Mouse (Mus musculus) MEL (cell line): ENCODE measurements around the gene Dtx3. TPM values are rescaled to one million over a fixed set of nuclear protein-coding genes. Genes with fewer than 3 reads are reported as not detected.

Experiments
- DNase-seq: peaks from one replicate; pipeline ENCODE4 v3.0.0; 2011; ENCODE audit warnings: low read depth, low spot score
- H3K27ac ChIP-seq: 2 replicates; pipeline ENCODE4 v1.5.1; 2012; ENCODE audit warnings: low read depth, mild to moderate bottlenecking, control low read depth, low read length, moderate library complexity; ENCODE audit not compliant: control insufficient read depth
- H3K27me3 ChIP-seq, 2 experiments: fragments of 150-350 bp in 1 of 2; sonication (generic) in 1 of 2; 2 replicates each; pipeline ENCODE4 v1.6.1; 2012; ENCODE audit warnings: low read length in 2 of 2, mild to moderate bottlenecking in 2 of 2, improper control_type of control experiment in 1 of 2, moderate library complexity in 1 of 2; ENCODE audit not compliant: insufficient read depth in 2 of 2, control insufficient read depth in 1 of 2
- H3K36me3 ChIP-seq, 2 experiments: 2 replicates each; pipeline ENCODE4 v1.6.1; 2012 to 2014; ENCODE audit warnings: low read length in 2 of 2, improper control_type of control experiment in 1 of 2, inconsistent platforms in 1 of 2, mild to moderate bottlenecking in 1 of 2; ENCODE audit not compliant: insufficient read depth in 2 of 2, control insufficient read depth in 1 of 2
- H3K4me1 ChIP-seq, 2 experiments: fragments of 150-350 bp in 1 of 2; sonication (generic) in 1 of 2; 2 replicates each; pipeline ENCODE4 v1.6.1; 2012; ENCODE audit warnings: low read length in 2 of 2, improper control_type of control experiment in 1 of 2, mild to moderate bottlenecking in 1 of 2; ENCODE audit not compliant: insufficient read depth in 2 of 2, control insufficient read depth in 1 of 2
- H3K4me3 ChIP-seq, 2 experiments: fragments of 150-350 bp in 1 of 2; sonication (generic) in 1 of 2; 2 replicates each; pipeline ENCODE4 v1.5.1; 2012; ENCODE audit warnings: low read depth in 2 of 2, low read length in 2 of 2, mild to moderate bottlenecking in 2 of 2, moderate library complexity in 2 of 2, control low read depth in 1 of 2, improper control_type of control experiment in 1 of 2; ENCODE audit not compliant: control insufficient read depth in 1 of 2, insufficient read depth in 1 of 2
- H3K79me2 ChIP-seq: 2 replicates; pipeline ENCODE4 v1.6.1; 2012; ENCODE audit warnings: mild to moderate bottlenecking, low read length, moderate library complexity; ENCODE audit not compliant: control insufficient read depth, poor library complexity, insufficient read depth
- H3K9ac ChIP-seq: 2 replicates; pipeline ENCODE4 v1.6.1; 2012; ENCODE audit warnings: low read depth, mild to moderate bottlenecking, control low read depth, low read length, moderate library complexity; ENCODE audit not compliant: control insufficient read depth, poor library complexity, severe bottlenecking
- H3K9me3 ChIP-seq: fragments of 150-350 bp; sonication (generic); replicated peaks from 2 replicates; pipeline ENCODE4 v1.6.1; 2012; ENCODE audit warnings: mild to moderate bottlenecking, low read length, improper control_type of control experiment, moderate library complexity; ENCODE audit not compliant: insufficient read depth
- BHLHE40 ChIP-seq: IDR thresholded peaks from 2 replicates; pipeline ENCODE4 v1.6.1; 2012; ENCODE audit warnings: low read depth, mild to moderate bottlenecking, inconsistent platforms, low read length, improper control_type of control experiment, borderline replicate concordance
- CHD1 ChIP-seq: IDR thresholded peaks from 2 replicates; pipeline ENCODE4 v1.6.1; 2012; ENCODE audit warnings: low read depth, mild to moderate bottlenecking, inconsistent platforms, low read length, improper control_type of control experiment
- CTCF ChIP-seq, 3 experiments: IDR thresholded peaks in 2 of 3; conservative IDR thresholded peaks in 1 of 3; 2 replicates each; pipeline ENCODE4 v1.5.1; 2011 to 2012; ENCODE audit warnings: low read length in 3 of 3, low read depth in 2 of 3, mild to moderate bottlenecking in 2 of 3, improper control_type of control experiment in 1 of 3, inconsistent platforms in 1 of 3, mixed read lengths in 1 of 3, moderate library complexity in 1 of 3; ENCODE audit not compliant: control insufficient read depth in 1 of 3, insufficient read depth in 1 of 3, poor library complexity in 1 of 3, severe bottlenecking in 1 of 3
- E2F4 ChIP-seq: IDR thresholded peaks from 2 replicates; pipeline ENCODE4 v1.6.1; 2011; ENCODE audit warnings: low read depth, low read length, improper control_type of control experiment, borderline replicate concordance
- EP300 ChIP-seq, 2 experiments: IDR thresholded peaks; 2 replicates each; pipeline ENCODE4 v1.6.1; 2011; ENCODE audit warnings: improper control_type of control experiment in 2 of 2, low read length in 2 of 2, low read depth in 1 of 2, mild to moderate bottlenecking in 1 of 2
- ETS1 ChIP-seq: IDR thresholded peaks from 2 replicates; pipeline ENCODE4 v1.6.1; 2012; ENCODE audit warnings: low read depth, mild to moderate bottlenecking, inconsistent platforms, low read length, improper control_type of control experiment, moderate library complexity
- HCFC1 ChIP-seq: IDR thresholded peaks from 2 replicates; pipeline ENCODE4 v1.6.1; 2012; ENCODE audit warnings: low read depth, mild to moderate bottlenecking, inconsistent platforms, low read length, improper control_type of control experiment, moderate library complexity
- KAT2A ChIP-seq: conservative IDR thresholded peaks from 2 replicates; pipeline ENCODE4 v1.6.1; 2012; ENCODE audit warnings: low read depth, low read length, improper control_type of control experiment, inconsistent platforms
- MAX ChIP-seq: IDR thresholded peaks from 2 replicates; pipeline ENCODE4 v1.6.1; 2011; ENCODE audit warnings: low read length, improper control_type of control experiment
- MAZ ChIP-seq: IDR thresholded peaks from 2 replicates; pipeline ENCODE4 v1.6.1; 2012; ENCODE audit warnings: low read depth, mild to moderate bottlenecking, inconsistent platforms, low read length, improper control_type of control experiment
- MEF2A ChIP-seq: IDR thresholded peaks from 2 replicates; pipeline ENCODE4 v1.6.1; 2014; ENCODE audit warnings: low read depth, mild to moderate bottlenecking, inconsistent platforms, low read length, improper control_type of control experiment; ENCODE audit not compliant: poor library complexity, insufficient replicate concordance, severe bottlenecking; ENCODE audit errors: extremely low read depth
- MYC ChIP-seq: IDR thresholded peaks from 2 replicates; pipeline ENCODE4 v1.6.1; 2011; ENCODE audit warnings: low read depth, mild to moderate bottlenecking, low read length, improper control_type of control experiment, moderate library complexity
- NELFE ChIP-seq: IDR thresholded peaks from 2 replicates; pipeline ENCODE4 v1.6.1; 2011; ENCODE audit warnings: low read depth, low read length, improper control_type of control experiment
- POLR2A ChIP-seq, 2 experiments: IDR thresholded peaks; 2 replicates each; pipeline ENCODE4 v1.6.1; 2011 to 2012; ENCODE audit warnings: low read length in 2 of 2, mild to moderate bottlenecking in 2 of 2, control low read depth in 1 of 2, improper control_type of control experiment in 1 of 2, low read depth in 1 of 2, moderate library complexity in 1 of 2; ENCODE audit not compliant: control insufficient read depth in 1 of 2, insufficient read depth in 1 of 2, poor library complexity in 1 of 2
- RAD21 ChIP-seq: IDR thresholded peaks from 2 replicates; pipeline ENCODE4 v1.6.1; 2011; ENCODE audit warnings: mild to moderate bottlenecking, low read depth, low read length, improper control_type of control experiment
- RCOR1 ChIP-seq: IDR thresholded peaks from 2 replicates; pipeline ENCODE4 v1.6.1; 2012; ENCODE audit warnings: low read depth, mild to moderate bottlenecking, inconsistent platforms, low read length, improper control_type of control experiment
- SMC3 ChIP-seq: IDR thresholded peaks from 2 replicates; pipeline ENCODE4 v1.6.1; 2011; ENCODE audit warnings: low read depth, low read length, improper control_type of control experiment
- TAL1 ChIP-seq: IDR thresholded peaks from 2 replicates; pipeline ENCODE4 v1.6.1; 2012; ENCODE audit warnings: mild to moderate bottlenecking, inconsistent platforms, low read length, moderate library complexity, mixed read lengths
- USF1 ChIP-seq: IDR thresholded peaks from 2 replicates; pipeline ENCODE4 v1.6.1; 2014; ENCODE audit warnings: low read depth, mild to moderate bottlenecking, inconsistent platforms, low read length, improper control_type of control experiment, moderate library complexity
- USF2 ChIP-seq, 2 experiments: IDR thresholded peaks; 2 replicates each; pipeline ENCODE4 v1.6.1; 2011 to 2012; ENCODE audit warnings: improper control_type of control experiment in 2 of 2, low read length in 2 of 2, borderline replicate concordance in 1 of 2, inconsistent platforms in 1 of 2, low read depth in 1 of 2, mild to moderate bottlenecking in 1 of 2; ENCODE audit not compliant: insufficient read depth in 1 of 2
- ZC3H11A ChIP-seq: IDR thresholded peaks from 2 replicates; pipeline ENCODE4 v1.6.1; 2012; ENCODE audit warnings: low read depth, mild to moderate bottlenecking, inconsistent platforms, low read length, improper control_type of control experiment
- ZNF384 ChIP-seq: IDR thresholded peaks from 2 replicates; pipeline ENCODE4 v1.6.1; 2012; ENCODE audit warnings: low read depth, mild to moderate bottlenecking, inconsistent platforms, low read length, improper control_type of control experiment
- polyA plus RNA-seq, 2 experiments: library from polyadenylated mRNA; stranded (reverse) in 1 of 2; unstranded in 1 of 2; fragments of >175 nt in 1 of 2; fragments of >200 nt in 1 of 2; gene quantifications; 2 replicates each; pipeline versions ENCODE4 v1.2.1 to v1.2.4; 2012; ENCODE audit warnings: low replicate concordance in 2 of 2, low read depth in 1 of 2; ENCODE audit not compliant: insufficient read length in 2 of 2, insufficient read depth in 1 of 2, missing spikeins in 1 of 2
- total RNA-seq: library from RNA; depleted of rRNA; stranded (reverse); fragments of 300-350 nt; gene quantifications from 2 replicates; pipeline ENCODE4 v1.2.3, GENCODE M21; 2012

The Dtx3 gene
- total and polyA plus RNA-seq, 3 experiments: 30.5 to 107 TPM; not detected in 1

DNA sequence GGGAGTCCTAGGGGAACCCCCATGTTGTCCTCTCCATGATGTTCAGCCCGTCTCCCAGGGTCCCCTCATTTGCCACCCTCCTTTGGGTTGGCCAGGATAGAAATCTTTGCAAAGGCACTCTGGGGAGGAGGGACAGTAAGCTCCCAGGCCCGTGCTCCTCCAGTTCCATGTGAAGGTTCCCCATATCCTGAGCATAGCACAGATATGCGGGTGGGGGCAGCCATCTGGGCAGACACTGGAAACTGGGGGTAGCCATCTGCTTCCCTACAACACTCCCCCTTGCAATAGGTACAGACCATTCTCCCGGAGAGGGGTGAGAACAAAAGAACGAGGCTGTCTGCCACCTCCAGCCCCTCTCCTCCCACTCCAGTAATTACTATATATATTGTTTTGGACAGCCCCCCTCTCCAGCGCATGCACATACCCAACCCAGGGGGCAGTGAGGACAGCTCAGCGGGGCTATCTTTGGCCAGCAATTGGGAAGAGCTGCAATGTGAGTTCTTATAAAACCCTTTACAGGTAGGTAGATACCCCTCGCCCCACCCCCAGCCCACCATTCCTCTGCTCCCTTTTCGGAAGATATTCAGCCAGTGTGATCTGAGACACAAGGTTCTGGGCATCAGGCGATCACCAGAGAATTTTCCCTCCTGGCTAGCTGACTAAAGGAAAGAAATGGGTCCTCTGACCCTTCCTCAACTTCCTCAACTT lies 8.0 kb downstream of the Dtx3 start:
- Histone ChIP-seq H3K9ac (peak overlapping the region; percentile 88), H3K27me3 (no peaks in the 10 kb centered on the region), H3K79me2 (peaks cover 7% of the 10 kb centered on the region; the same call in 1 of the 2 replicates), H3K4me3 (peak overlapping the region; percentile 35 to 96; a peak in 2 of 4 replicates), H3K4me1 (peaks cover 2 to 27% of the 10 kb centered on the region in 2 experiments; a peak in 3 of 4 replicates), H3K9me3 (no peaks in the 10 kb centered on the region), H3K27ac (no peak overlapping the region), H3K36me3 (peaks cover 0 to 20% of the 10 kb centered on the region in 2 experiments; a peak in 2 of 4 replicates)
- DNase-seq: no peak
- no peak for TF ChIP-seq USF1
- TF ChIP-seq MAZ: 0 out of 2 replicates have a peak, but pooled peaks have one; percentile 26

DNA sequence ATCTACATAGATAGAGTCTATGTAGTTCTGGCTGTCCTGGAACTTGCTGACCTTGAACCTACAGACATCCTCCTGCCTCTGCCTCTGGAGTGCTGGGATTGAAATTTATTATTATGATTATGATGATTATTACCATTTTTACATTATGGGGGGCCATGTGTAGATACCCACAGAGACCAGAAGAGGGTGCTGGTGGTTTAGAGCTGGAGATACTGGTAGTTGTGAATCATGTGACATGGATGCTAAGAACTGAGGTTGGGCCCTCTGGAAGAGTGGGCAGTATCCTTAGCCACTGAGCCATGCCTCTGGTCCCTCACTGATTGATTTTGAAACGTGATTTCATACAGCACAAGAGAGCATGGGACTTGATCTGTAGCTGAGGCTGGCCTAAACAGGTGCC lies 9.1 kb downstream of the Dtx3 start:
- no peaks in the 10 kb centered on the region for H3K27me3 ChIP-seq
- peak; percentile 85 for TF ChIP-seq RAD21
- TF ChIP-seq MAX: no peak
- no peak for TF ChIP-seq POLR2A (IDR thresholded peaks at IDR 0.05; ENCODE audit: control insufficient read depth in 1 of 2, insufficient read depth in 1 of 2, low read depth in 1 of 2, low read length in 2 of 2, poor library complexity in 1 of 2)
- TF ChIP-seq CTCF (IDR thresholded peaks at IDR 0.05 in 2 of 3, conservative IDR thresholded peaks at IDR 0.05 in 1 of 3; ENCODE audit: control insufficient read depth in 1 of 3, insufficient read depth in 1 of 3, low read depth in 2 of 3, low read length in 3 of 3, poor library complexity in 1 of 3, severe bottlenecking in 1 of 3): peak; percentile 39 to 83 (median 62); a peak in 5 of 6 replicates
- TF ChIP-seq SMC3: peak; percentile 80
- peak; percentile 53; the same call in 1 of the 2 replicates for TF ChIP-seq MYC
- TF ChIP-seq USF1: peak; percentile 89
- TF ChIP-seq ETS1: no peak
- TF ChIP-seq ZC3H11A: peak; percentile 83

DNA sequence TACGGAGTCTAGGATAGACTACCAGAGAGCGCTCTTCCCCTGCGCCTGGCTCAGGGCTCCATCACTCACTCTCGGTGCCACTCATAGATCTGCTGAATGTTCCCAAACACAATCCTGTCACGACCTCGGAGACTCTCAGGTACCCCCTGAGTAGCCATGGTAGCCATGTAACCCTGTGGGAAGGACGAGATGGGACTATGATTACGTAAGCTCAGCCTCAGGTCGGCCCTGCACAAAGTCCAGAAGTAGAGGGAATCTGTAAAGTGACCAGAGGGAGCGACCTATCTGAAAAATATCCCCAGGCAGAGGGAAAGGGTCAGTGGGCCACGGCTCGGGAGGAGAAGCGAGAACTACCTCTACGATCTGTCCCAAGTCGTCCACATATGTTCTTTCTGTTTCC lies 10.0 kb downstream of the Dtx3 start:
- Histone ChIP-seq H3K36me3 (peaks cover 0 to 9% of the 10 kb centered on the region in 2 experiments; a peak in 2 of 4 replicates), H3K4me1 (peaks cover 0 to 18% of the 10 kb centered on the region in 2 experiments; a peak in 3 of 4 replicates), H3K9ac (no peak overlapping the region), H3K9me3 (no peaks in the 10 kb centered on the region), H3K27ac (no peak overlapping the region), H3K79me2 (peaks cover 7% of the 10 kb centered on the region; the same call in 1 of the 2 replicates), H3K27me3 (no peaks in the 10 kb centered on the region), H3K4me3 (no peak overlapping the region)
- no peak for DNase-seq
- TF ChIP-seq SMC3 (no peak), E2F4 (no peak), USF2 (IDR thresholded peaks at IDR 0.05; ENCODE audit: borderline replicate concordance in 1 of 2, insufficient read depth in 1 of 2, low read depth in 1 of 2, low read length in 2 of 2) (no peak), HCFC1 (no peak), EP300 (IDR thresholded peaks at IDR 0.05; ENCODE audit: low read depth in 1 of 2, low read length in 2 of 2) (no peak), POLR2A (IDR thresholded peaks at IDR 0.05; ENCODE audit: control insufficient read depth in 1 of 2, insufficient read depth in 1 of 2, low read depth in 1 of 2, low read length in 2 of 2, poor library complexity in 1 of 2) (no peak), BHLHE40 (no peak), MEF2A (no peak), TAL1 (no peak), CTCF (IDR thresholded peaks at IDR 0.05 in 2 of 3, conservative IDR thresholded peaks at IDR 0.05 in 1 of 3; ENCODE audit: control insufficient read depth in 1 of 3, insufficient read depth in 1 of 3, low read depth in 2 of 3, low read length in 3 of 3, poor library complexity in 1 of 3, severe bottlenecking in 1 of 3) (no peak), NELFE (no peak), ZNF384 (no peak), RAD21 (no peak), USF1 (no peak), KAT2A (no peak), CHD1 (no peak), RCOR1 (no peak)

More for the DNA sequence above, 9.1 kb downstream of the Dtx3 start:
- no peak overlapping the region for H3K4me3 ChIP-seq
- H3K27ac ChIP-seq: no peak overlapping the region
- peaks cover 7% of the 10 kb centered on the region; the same call in 1 of the 2 replicates for H3K79me2 ChIP-seq
- peak; percentile 69 for DNase-seq
- H3K9me3 ChIP-seq: no peaks in the 10 kb centered on the region
- H3K9ac ChIP-seq: no peak overlapping the region
- H3K4me1 ChIP-seq: peaks cover 2 to 20% of the 10 kb centered on the region in 2 experiments; a peak in 3 of 4 replicates
- peaks cover 0 to 14% of the 10 kb centered on the region in 2 experiments; a peak in 2 of 4 replicates for H3K36me3 ChIP-seq
